Mouse (Mus musculus) erythroblast, embryonic 14.5 days (primary cell): ENCODE measurements around the gene Npy4r. TPM values are rescaled to one million over a fixed set of nuclear protein-coding genes. Genes with fewer than 3 reads are reported as not detected.

Source experiments
- H3K27me3 ChIP-seq: 2 replicates; pipeline ENCODE4 v1.6.1; 2012; ENCODE audit warnings: inconsistent platforms; ENCODE audit not compliant: control insufficient read depth
- H3K36me3 ChIP-seq: 2 replicates; pipeline ENCODE4 v1.6.1; 2012; ENCODE audit warnings: mild to moderate bottlenecking, inconsistent platforms; ENCODE audit not compliant: control insufficient read depth
- H3K4me1 ChIP-seq: 2 replicates; pipeline ENCODE4 v1.6.1; 2012; ENCODE audit warnings: inconsistent platforms; ENCODE audit not compliant: control insufficient read depth
- H3K4me3 ChIP-seq: replicated peaks from 2 replicates; pipeline ENCODE3; 2012; ENCODE audit warnings: moderate library complexity, mild to moderate bottlenecking, inconsistent platforms
- H3K9me3 ChIP-seq: 2 replicates; pipeline ENCODE4 v1.6.1; 2012; ENCODE audit warnings: low read length, inconsistent platforms, mixed read lengths; ENCODE audit not compliant: control insufficient read depth
- GATA1 ChIP-seq: IDR thresholded peaks from 2 replicates; pipeline ENCODE4 v1.6.1; 2012; ENCODE audit warnings: low read length, inconsistent platforms, mixed read lengths
- TAL1 ChIP-seq: IDR thresholded peaks from 3 replicates; pipeline ENCODE4 v1.6.1; 2012; ENCODE audit warnings: low read length, inconsistent platforms, mixed read lengths
- polyA plus RNA-seq: library from polyadenylated mRNA; stranded (reverse); fragments of >175 nt; gene quantifications from 2 replicates; pipeline ENCODE4 v1.2.3, GENCODE M21; 2012

Npy4r gene
- polyA plus RNA-seq, 1 experiment: not detected

GRCm38 (mm10) chr14:34120923-34121351 is 31.4 kb downstream of the Npy4r start:
- Histone ChIP-seq H3K4me3 (no peak overlapping the region), H3K9me3 (no peaks in the 10 kb centered on the region), H3K36me3 (no peaks in the 10 kb centered on the region), H3K27me3 (no peaks in the 10 kb centered on the region), H3K4me1 (no peaks in the 10 kb centered on the region)
- TF ChIP-seq GATA1: no peak
- no peak for TF ChIP-seq TAL1

- Histone ChIP-seq H3K36me3 (no peaks in the 10 kb centered on the region), H3K9me3 (no peaks in the 10 kb centered on the region), H3K27me3 (no peaks in the 10 kb centered on the region), H3K4me1 (no peaks in the 10 kb centered on the region), H3K4me3 (no peak overlapping the region)
- TF ChIP-seq TAL1 (no peak), GATA1 (no peak)
Measured at GRCm38 (mm10) chr14:34120016-34120910, 32.0 kb downstream of the Npy4r start.

- Histone ChIP-seq H3K36me3 (no peaks in the 10 kb centered on the region), H3K4me3 (no peak overlapping the region), H3K27me3 (no peaks in the 10 kb centered on the region), H3K4me1 (no peaks in the 10 kb centered on the region), H3K9me3 (no peaks in the 10 kb centered on the region)
- TF ChIP-seq GATA1 (no peak), TAL1 (no peak)
Measured at GRCm38 (mm10) chr14:34119046-34119723, 33.1 kb downstream of the Npy4r start.

DNA sequence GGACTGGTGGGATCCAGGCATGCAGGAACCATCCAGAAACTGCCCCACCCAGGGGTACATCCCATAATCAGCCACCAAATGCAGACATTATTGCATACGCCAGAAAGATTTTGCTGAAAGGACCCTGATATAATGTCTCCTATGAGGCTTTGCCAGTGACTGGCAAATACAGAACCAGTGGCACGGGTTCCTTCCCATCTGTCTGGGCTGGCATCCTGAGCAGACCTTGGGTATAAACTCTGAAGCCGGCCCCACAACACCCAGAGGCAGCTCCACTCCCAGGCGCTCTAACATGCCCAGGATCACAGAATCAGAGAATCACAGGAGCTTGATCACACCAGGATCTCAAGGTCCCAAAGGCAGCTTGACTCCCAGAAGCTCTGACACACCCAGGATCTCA is 38.0 kb downstream of the Npy4r start:
- H3K36me3 ChIP-seq: no peaks in the 10 kb centered on the region

DNA sequence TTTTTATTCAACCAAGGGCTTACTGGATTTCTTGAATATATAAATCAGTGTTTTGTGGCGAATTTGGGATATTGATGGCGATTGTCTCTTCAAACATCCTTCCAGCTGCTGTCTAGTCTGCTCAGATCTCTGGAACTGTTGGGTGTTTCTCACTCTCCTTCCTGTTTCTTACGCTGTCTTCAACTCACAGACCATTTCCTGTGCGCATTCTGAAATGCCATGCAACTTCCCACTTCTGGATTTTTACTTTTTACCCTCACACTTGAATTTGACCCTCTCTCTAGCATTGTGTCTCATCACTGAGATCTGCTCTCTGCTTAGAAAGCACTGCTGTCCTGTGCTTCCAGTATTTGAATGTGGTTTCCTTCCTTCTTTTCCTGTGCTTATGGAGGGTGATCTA is 44.7 kb downstream of the Npy4r start:
- Histone ChIP-seq H3K4me3 (no peak overlapping the region), H3K36me3 (no peaks in the 10 kb centered on the region), H3K4me1 (no peaks in the 10 kb centered on the region), H3K9me3 (no peaks in the 10 kb centered on the region), H3K27me3 (no peaks in the 10 kb centered on the region)
- TF ChIP-seq TAL1 (no peak), GATA1 (no peak)

More for the DNA sequence above, 38.0 kb downstream of the Npy4r start:
- no peaks in the 10 kb centered on the region for H3K9me3 ChIP-seq
- H3K27me3 ChIP-seq: no peaks in the 10 kb centered on the region
- no peaks in the 10 kb centered on the region for H3K4me1 ChIP-seq
- no peak overlapping the region for H3K4me3 ChIP-seq
- TF ChIP-seq TAL1 (no peak), GATA1 (no peak)

DNA sequence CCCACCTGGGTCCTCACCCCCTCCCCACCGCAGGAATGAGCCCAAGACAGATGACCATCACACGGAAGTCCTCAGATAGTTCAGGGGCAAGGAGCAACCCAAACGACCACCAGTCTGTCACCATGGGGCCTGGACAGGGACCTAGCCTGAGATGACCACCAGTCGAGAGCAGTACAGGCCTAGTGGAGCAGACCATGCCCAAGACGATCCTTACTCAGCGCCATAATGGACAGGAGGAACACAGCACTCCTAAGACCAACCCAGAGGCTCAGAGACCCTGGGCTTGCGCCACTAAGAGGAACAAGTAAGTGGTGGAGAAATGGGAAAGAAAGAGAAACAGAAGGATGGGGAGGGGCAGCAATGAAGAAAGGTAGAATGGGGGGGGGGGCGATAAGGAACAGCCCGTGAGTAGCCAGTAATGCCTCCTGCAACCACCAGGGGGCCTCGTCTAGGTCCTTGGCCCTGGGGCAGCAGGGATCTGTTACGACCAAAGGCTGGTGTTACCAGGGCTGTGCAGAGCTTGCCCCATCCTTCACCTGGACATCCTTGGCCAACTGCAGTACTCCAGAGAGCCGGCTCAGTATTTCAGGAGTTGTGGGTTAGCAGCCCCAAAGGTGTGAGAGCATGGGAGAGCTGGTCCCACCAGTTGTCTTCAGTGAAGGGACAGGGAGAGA is 45.8 kb downstream of the Npy4r start:
- H3K27me3 ChIP-seq: no peaks in the 10 kb centered on the region
- no peaks in the 10 kb centered on the region for H3K36me3 ChIP-seq
- H3K4me3 ChIP-seq: no peak overlapping the region
- TF ChIP-seq TAL1 (no peak), GATA1 (no peak)
- no peaks in the 10 kb centered on the region for H3K4me1 ChIP-seq
- H3K9me3 ChIP-seq: no peaks in the 10 kb centered on the region

- TF ChIP-seq TAL1 (no peak), GATA1 (no peak)
- Histone ChIP-seq H3K4me1 (no peaks in the 10 kb centered on the region), H3K4me3 (no peak overlapping the region), H3K9me3 (no peaks in the 10 kb centered on the region), H3K36me3 (no peaks in the 10 kb centered on the region), H3K27me3 (no peaks in the 10 kb centered on the region)
Measured at GRCm38 (mm10) chr14:34104892-34105291, 47.4 kb downstream of the Npy4r start.

- TF ChIP-seq TAL1 (no peak), GATA1 (no peak)
- H3K36me3 ChIP-seq: no peaks in the 10 kb centered on the region
- no peaks in the 10 kb centered on the region for H3K27me3 ChIP-seq
- no peaks in the 10 kb centered on the region for H3K4me1 ChIP-seq
- no peak overlapping the region for H3K4me3 ChIP-seq
- no peaks in the 10 kb centered on the region for H3K9me3 ChIP-seq
Measured at GRCm38 (mm10) chr14:34103855-34104254, 48.4 kb downstream of the Npy4r start.

DNA sequence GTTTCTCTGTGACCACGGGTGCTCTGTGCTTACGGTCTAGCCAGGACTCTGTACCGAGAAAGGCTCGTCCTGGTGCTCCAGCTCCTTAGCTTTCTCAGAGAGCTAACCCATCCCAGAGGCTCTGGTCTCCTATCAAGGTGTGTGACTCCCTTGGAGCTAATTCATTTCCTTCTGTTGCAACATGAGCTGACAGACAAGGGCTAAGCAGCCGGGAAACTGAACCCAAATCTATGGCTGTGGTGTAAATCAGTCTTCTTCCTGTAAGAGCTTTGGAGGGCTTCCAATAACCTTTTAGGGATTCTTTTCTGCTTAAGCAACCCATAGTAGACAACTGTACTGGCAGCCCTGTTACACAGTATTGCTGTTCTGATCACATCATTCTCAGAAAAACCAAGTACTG is 49.7 kb downstream of the Npy4r start, which contains the start of gene A630023A22Rik:
A630023A22Rik (minus strand) TSS at position 154 of the 400 bp plus-strand sequence.
- Histone ChIP-seq H3K4me1 (no peaks in the 10 kb centered on the region), H3K9me3 (no peaks in the 10 kb centered on the region), H3K27me3 (no peaks in the 10 kb centered on the region), H3K36me3 (no peaks in the 10 kb centered on the region), H3K4me3 (no peak within 1 kb of the TSS)
- no peak for TF ChIP-seq GATA1
- TF ChIP-seq TAL1: no peak
